Mouse (Mus musculus): ENCODE measurements around the gene Neurog1. TPM values are rescaled to one million over a fixed set of nuclear protein-coding genes. Genes with fewer than 3 reads are reported as not detected.

Neurog1 gene
- 1.5 and 16.1 TPM in 2 replicates for polyA plus RNA-seq (2015; fragmentation: Nextera tagmentation; extraction: Ambion mirVana)

GRCm38 (mm10) chr13:56251924-56252619, at the start of gene Neurog1:
Neurog1 (minus strand) TSS chr13:56252163.
- 1% methylated on average over 65 of the region's 65 CpGs for whole genome bisulfite sequencing
- 0 out of 2 replicates have a peak within 1 kb of the TSS, but pooled peaks have one; percentile 7 for H3K9ac ChIP-seq
- peak; percentile 73 for ATAC-seq (ENCODE audit: low FRiP score, low read depth)
- H3K9me3 ChIP-seq: no peaks in the 10 kb centered on the region
- peak within 1 kb of the TSS; percentile 59 for H3K4me2 ChIP-seq
- H3K36me3 ChIP-seq: no peaks in the 10 kb centered on the region
- peak within 1 kb of the TSS; percentile 33 for H3K4me3 ChIP-seq
- no peak within 1 kb of the TSS for H3K27ac ChIP-seq (replicated peaks)
- H3K27me3 ChIP-seq: peaks cover 96% of the 10 kb centered on the region
- peaks cover 21% of the 10 kb centered on the region for H3K4me1 ChIP-seq (replicated peaks)

GRCm38 (mm10) chr13:56299336-56299735, 47.4 kb upstream of the Neurog1 start:
- H3K4me1 ChIP-seq (replicated peaks): peaks cover 20% of the 10 kb centered on the region
- H3K27me3 ChIP-seq: peaks cover 39% of the 10 kb centered on the region
- 94% methylated on average over 11 of the region's 11 CpGs for WGBS
- no peak overlapping the region for H3K4me3 ChIP-seq
- H3K27ac ChIP-seq (replicated peaks): no peak overlapping the region
- no peak for ATAC-seq (ENCODE audit: low FRiP score, low read depth)
- H3K9me3 ChIP-seq: no peaks in the 10 kb centered on the region
- H3K4me2 ChIP-seq: no peak overlapping the region
- H3K9ac ChIP-seq: no peak overlapping the region
- H3K36me3 ChIP-seq: no peaks in the 10 kb centered on the region

- peak overlapping the region; percentile 41; the same call in 1 of the 2 replicates for H3K9ac ChIP-seq
- peak overlapping the region; percentile 67 for H3K4me2 ChIP-seq
- no peaks in the 10 kb centered on the region for H3K9me3 ChIP-seq
- H3K36me3 ChIP-seq: no peaks in the 10 kb centered on the region
- H3K4me1 ChIP-seq (replicated peaks): peaks cover 20% of the 10 kb centered on the region
- H3K27ac ChIP-seq (replicated peaks): no peak overlapping the region
- WGBS: 7% methylated on average over 8 of the region's 8 CpGs
- peak overlapping the region; percentile 40 for H3K4me3 ChIP-seq
- peaks cover 61% of the 10 kb centered on the region for H3K27me3 ChIP-seq
- no peak for ATAC-seq (ENCODE audit: low FRiP score, low read depth)
These were observed 44.7 kb upstream of the Neurog1 start for GRCm38 (mm10) chr13:56296659-56297020.

GRCm38 (mm10) chr13:56295943-56296658, 44.1 kb upstream of the Neurog1 start, which contains the start of gene Cxcl14:
Cxcl14 (minus strand) TSS chr13:56296551.
- Histone ChIP-seq H3K9ac (peak within 1 kb of the TSS; percentile 41), H3K4me3 (peak within 1 kb of the TSS; percentile 40), H3K36me3 (no peaks in the 10 kb centered on the region), H3K27me3 (peaks cover 62% of the 10 kb centered on the region), H3K9me3 (no peaks in the 10 kb centered on the region), H3K4me1 (replicated peaks) (peaks cover 20% of the 10 kb centered on the region), H3K27ac (replicated peaks) (no peak within 1 kb of the TSS), H3K4me2 (peak within 1 kb of the TSS; percentile 67)
- peak; percentile 51 for ATAC-seq (ENCODE audit: low FRiP score, low read depth)
- under 1% methylated on average over 73 of the region's 76 CpGs for WGBS

- H3K4me2 ChIP-seq: peak overlapping the region; percentile 67
- H3K4me3 ChIP-seq: peak overlapping the region; percentile 40
- peaks cover 62% of the 10 kb centered on the region for H3K27me3 ChIP-seq
- ATAC-seq (ENCODE audit: low FRiP score, low read depth): no peak
- H3K9me3 ChIP-seq: no peaks in the 10 kb centered on the region
- no peaks in the 10 kb centered on the region for H3K36me3 ChIP-seq
- 6% methylated on average over 13 of the region's 13 CpGs for WGBS
- H3K4me1 ChIP-seq (replicated peaks): peaks cover 20% of the 10 kb centered on the region
- H3K27ac ChIP-seq (replicated peaks): no peak overlapping the region
- H3K9ac ChIP-seq: peak overlapping the region; percentile 41; the same call in 1 of the 2 replicates
These were observed 43.6 kb upstream of the Neurog1 start for GRCm38 (mm10) chr13:56295586-56295942.

GRCm38 (mm10) chr13:56294908-56295307, 42.9 kb upstream of the Neurog1 start:
- no peaks in the 10 kb centered on the region for H3K36me3 ChIP-seq
- H3K4me1 ChIP-seq (replicated peaks): peaks cover 20% of the 10 kb centered on the region
- H3K27me3 ChIP-seq: peaks cover 62% of the 10 kb centered on the region
- H3K4me3 ChIP-seq: peak overlapping the region; percentile 40
- H3K9me3 ChIP-seq: no peaks in the 10 kb centered on the region
- no peak overlapping the region for H3K9ac ChIP-seq
- H3K4me2 ChIP-seq: peak overlapping the region; percentile 67
- 4% methylated on average over 10 of the region's 10 CpGs for WGBS
- ATAC-seq (ENCODE audit: low FRiP score, low read depth): no peak
- no peak overlapping the region for H3K27ac ChIP-seq (replicated peaks)

GRCm38 (mm10) chr13:56289998-56290397, 38.0 kb upstream of the Neurog1 start:
- WGBS: 82% methylated on average over 6 of the region's 6 CpGs
- Histone ChIP-seq H3K4me1 (replicated peaks) (peaks cover 6% of the 10 kb centered on the region), H3K9ac (no peak overlapping the region), H3K9me3 (no peaks in the 10 kb centered on the region), H3K27me3 (peaks cover 30% of the 10 kb centered on the region), H3K4me3 (no peak overlapping the region), H3K36me3 (no peaks in the 10 kb centered on the region), H3K4me2 (no peak overlapping the region), H3K27ac (replicated peaks) (no peak overlapping the region)
- no peak for ATAC-seq (ENCODE audit: low FRiP score, low read depth)

- 68% methylated on average over 11 of the region's 11 CpGs for WGBS
- no peak for ATAC-seq (ENCODE audit: low FRiP score, low read depth)
- H3K27me3 ChIP-seq: peaks cover 23% of the 10 kb centered on the region
- no peak overlapping the region for H3K4me3 ChIP-seq
- H3K9ac ChIP-seq: no peak overlapping the region
- peaks cover 4% of the 10 kb centered on the region; the same call in 1 of the 2 replicates for H3K4me1 ChIP-seq (replicated peaks)
- no peaks in the 10 kb centered on the region for H3K36me3 ChIP-seq
- no peak overlapping the region for H3K4me2 ChIP-seq
- H3K9me3 ChIP-seq: no peaks in the 10 kb centered on the region
- no peak overlapping the region for H3K27ac ChIP-seq (replicated peaks)
These were observed 37.3 kb upstream of the Neurog1 start for GRCm38 (mm10) chr13:56289261-56289660.

GRCm38 (mm10) chr13:56288601-56289000, 36.6 kb upstream of the Neurog1 start:
- Histone ChIP-seq H3K9me3 (no peaks in the 10 kb centered on the region), H3K4me2 (no peak overlapping the region), H3K36me3 (no peaks in the 10 kb centered on the region), H3K27me3 (peaks cover 16% of the 10 kb centered on the region), H3K4me3 (no peak overlapping the region), H3K4me1 (replicated peaks) (peaks cover 4% of the 10 kb centered on the region; the same call in 1 of the 2 replicates), H3K27ac (replicated peaks) (no peak overlapping the region), H3K9ac (no peak overlapping the region)
- 50% methylated on average over 4 of the region's 4 CpGs for WGBS
- ATAC-seq (ENCODE audit: low FRiP score, low read depth): no peak; the same call in 1 of the 2 replicates

GRCm38 (mm10) chr13:56287091-56287490, 35.1 kb upstream of the Neurog1 start:
- Histone ChIP-seq H3K36me3 (no peaks in the 10 kb centered on the region), H3K4me3 (no peak overlapping the region), H3K4me2 (no peak overlapping the region), H3K27me3 (0 out of 2 replicates have a peak, but pooled peaks cover 3% of the 10 kb centered on the region), H3K9me3 (no peaks in the 10 kb centered on the region), H3K9ac (no peak overlapping the region), H3K27ac (replicated peaks) (no peak overlapping the region), H3K4me1 (replicated peaks) (peaks cover 4% of the 10 kb centered on the region; the same call in 1 of the 2 replicates)
- 44% methylated on average over 9 of the region's 9 CpGs for WGBS
- no peak for ATAC-seq (ENCODE audit: low FRiP score, low read depth)

- H3K27me3 ChIP-seq: no peaks in the 10 kb centered on the region
- no peaks in the 10 kb centered on the region; the same call in 1 of the 2 replicates for H3K4me1 ChIP-seq (replicated peaks)
- no peak for ATAC-seq (ENCODE audit: low FRiP score, low read depth)
- H3K4me2 ChIP-seq: no peak overlapping the region
- WGBS: 86% methylated on average over 13 of the region's 13 CpGs
- H3K36me3 ChIP-seq: no peaks in the 10 kb centered on the region
- H3K9me3 ChIP-seq: no peaks in the 10 kb centered on the region
- no peak overlapping the region for H3K27ac ChIP-seq (replicated peaks)
- no peak overlapping the region for H3K4me3 ChIP-seq
- H3K9ac ChIP-seq: no peak overlapping the region
These were observed 31.4 kb upstream of the Neurog1 start for GRCm38 (mm10) chr13:56283321-56283720.

GRCm38 (mm10) chr13:56280356-56280755, 28.4 kb upstream of the Neurog1 start:
- H3K4me1 ChIP-seq (replicated peaks): no peaks in the 10 kb centered on the region
- H3K9ac ChIP-seq: no peak overlapping the region
- WGBS: 80% methylated on average over 6 of the region's 6 CpGs
- no peaks in the 10 kb centered on the region for H3K9me3 ChIP-seq
- no peak overlapping the region for H3K4me2 ChIP-seq
- no peak for ATAC-seq (ENCODE audit: low FRiP score, low read depth)
- no peak overlapping the region for H3K27ac ChIP-seq (replicated peaks)
- H3K36me3 ChIP-seq: no peaks in the 10 kb centered on the region
- H3K4me3 ChIP-seq: no peak overlapping the region
- H3K27me3 ChIP-seq: no peaks in the 10 kb centered on the region
